Mouse (Mus musculus): ENCODE results near the gene Adh6a. TPM values are rescaled to one million over a fixed set of nuclear protein-coding genes. Genes with fewer than 3 reads are reported as not detected.

The Adh6a gene
- polyA plus RNA-seq, 1 experiment from 2014 or later = not detected

Other genes with a start within 250 kb of the Adh6a start
- gene 1110002E22Rik, start 248.2 kb upstream of the Adh6a start, polyA plus RNA-seq (2016; fragmentation: Nextera tagmentation; extraction: Ambion mirVana) = 3.2 and 6.8 TPM in 2 replicates
- gene Gm5105, start 245.9 kb upstream of the Adh6a start, polyA plus RNA-seq (2016; fragmentation: Nextera tagmentation; extraction: Ambion mirVana) = 0.20 TPM in 1 of 2 replicates, not detected in the other
- 12.7 and 13.7 TPM in 2 replicates for gene Trmt10a, start 169.8 kb upstream of the Adh6a start, polyA plus RNA-seq (2016; fragmentation: Nextera tagmentation; extraction: Ambion mirVana)
- gene Mttp, start 168.3 kb upstream of the Adh6a start, polyA plus RNA-seq (2016; fragmentation: Nextera tagmentation; extraction: Ambion mirVana) = 9.0 and 19.0 TPM in 2 replicates
- not detected in 2 replicates for gene 4930579F01Rik, start 119.5 kb upstream of the Adh6a start, polyA plus RNA-seq (2016; fragmentation: Nextera tagmentation; extraction: Ambion mirVana)
- 0.19 TPM in 1 of 2 replicates, not detected in the other for gene Adh7, start 95.5 kb upstream of the Adh6a start, polyA plus RNA-seq (2016; fragmentation: Nextera tagmentation; extraction: Ambion mirVana)
- gene Adh1, start 52.3 kb upstream of the Adh6a start, polyA plus RNA-seq (2016; fragmentation: Nextera tagmentation; extraction: Ambion mirVana) = 0.99 and 1.0 TPM in 2 replicates
- 1.7 and 2.9 TPM in 2 replicates for gene Adh6b, start 28.5 kb downstream of the Adh6a start, polyA plus RNA-seq (2016; fragmentation: Nextera tagmentation; extraction: Ambion mirVana)
- not detected in 2 replicates for gene Adh4, start 102.2 kb downstream of the Adh6a start, polyA plus RNA-seq (2016; fragmentation: Nextera tagmentation; extraction: Ambion mirVana)
- gene Adh5, start 129.8 kb downstream of the Adh6a start, polyA plus RNA-seq (2016; fragmentation: Nextera tagmentation; extraction: Ambion mirVana) = 177 and 216 TPM in 2 replicates
- 47.1 and 48.8 TPM in 2 replicates for gene Metap1, start 176.2 kb downstream of the Adh6a start, polyA plus RNA-seq (2016; fragmentation: Nextera tagmentation; extraction: Ambion mirVana)
- gene Eif4e, start 212.9 kb downstream of the Adh6a start, polyA plus RNA-seq (2016; fragmentation: Nextera tagmentation; extraction: Ambion mirVana) = 368 and 419 TPM in 2 replicates